Mouse (Mus musculus): Measurements from ENCODE around the gene Setd4.

DNA sequence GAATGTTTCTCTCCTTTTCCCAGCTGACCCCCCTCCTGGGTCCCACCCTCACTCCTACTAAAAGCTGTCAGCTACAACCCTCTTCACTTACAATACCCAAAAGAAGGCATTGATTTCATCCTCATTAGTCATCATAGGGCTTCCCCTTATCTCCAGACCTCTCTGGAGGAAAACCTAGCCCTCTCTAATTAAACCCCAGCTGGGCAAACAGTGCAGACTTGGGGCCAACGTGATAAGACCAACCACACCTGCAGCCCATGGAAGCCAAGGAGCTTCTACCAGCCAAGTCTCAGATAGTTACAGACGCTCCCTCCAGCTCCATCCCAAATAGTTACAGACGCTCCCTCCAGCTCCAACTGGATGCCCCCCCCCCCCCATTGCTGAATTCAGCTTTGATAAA lies 64.0 kb downstream of the Setd4 start:
- TF ChIP-seq CTCF (IDR thresholded peaks at IDR 0.05; ENCODE audit: extremely low read depth, insufficient read depth, low read length): no peak
- no peak for TF ChIP-seq POLR2A (IDR thresholded peaks at IDR 0.05; ENCODE audit: extremely low read depth, insufficient read depth, low read length)

Data from cortical plate, adult 2 months (tissue).